Mouse (Mus musculus) hindbrain, embryonic 13.5 days (tissue): ENCODE data around the gene Tcl1b5. TPM values are rescaled to one million over a fixed set of nuclear protein-coding genes. Genes with fewer than 3 reads are reported as not detected.
"Not testable (repeated sequence)": the region's sequence is repeated elsewhere in the genome, so short reads cannot be mapped to it uniquely, and the experiment has no call there.

Experiments used
- ATAC-seq: fragments of 200-750 bp; cut with Nextera tagmentation; 2 replicates; pipeline ENCODE4 v1.8.0; 2017; ENCODE audit warnings: moderate TSS enrichment; ENCODE audit not compliant: low FRiP score
- H3K27ac ChIP-seq: fragments of 300-500 bp; sonication (generic); 2 replicates; pipeline ENCODE4 v1.5.1; 2015; ENCODE audit warnings: inconsistent platforms, mild to moderate bottlenecking, moderate library complexity
- H3K27me3 ChIP-seq: fragments of 300-500 bp; sonication (generic); 2 replicates; pipeline ENCODE4 v1.6.1; 2015; ENCODE audit warnings: mild to moderate bottlenecking, inconsistent platforms
- H3K36me3 ChIP-seq: fragments of 300-500 bp; sonication (generic); 2 replicates; pipeline ENCODE4 v1.6.1; 2015; ENCODE audit warnings: mild to moderate bottlenecking, inconsistent platforms
- H3K4me1 ChIP-seq: fragments of 300-500 bp; sonication (generic); replicated peaks from 2 replicates; pipeline ENCODE4 v1.6.1; 2015; ENCODE audit warnings: inconsistent platforms
- H3K4me2 ChIP-seq: fragments of 300-500 bp; sonication (generic); 2 replicates; pipeline ENCODE4 v1.6.1; 2015; ENCODE audit warnings: inconsistent platforms, mild to moderate bottlenecking, moderate library complexity
- H3K4me3 ChIP-seq: fragments of 300-500 bp; sonication (generic); 2 replicates; pipeline ENCODE4 v1.5.1; 2015; ENCODE audit warnings: mild to moderate bottlenecking, inconsistent platforms
- H3K9ac ChIP-seq: fragments of 300-500 bp; sonication (generic); 2 replicates; pipeline ENCODE4 v1.6.1; 2015; ENCODE audit warnings: mild to moderate bottlenecking, inconsistent platforms
- H3K9me3 ChIP-seq: fragments of 300-500 bp; sonication (generic); 2 replicates; pipeline ENCODE4 v1.6.1; 2016; ENCODE audit warnings: inconsistent platforms
- WGBS: fragments of 180-500 bp; shearing (Covaris S2); methylation state at CpG from one replicate; pipeline ENCODE4 v1.1.7; 2015; 5-methylcytosine and 5-hydroxymethylcytosine counted together
- polyA plus RNA-seq: library from polyadenylated mRNA; unstranded; fragments of >200 nt; fragmentation: Nextera tagmentation; extraction: Ambion mirVana; gene quantifications from 2 replicates; pipeline ENCODE4 v1.2.1, GENCODE M21; 2015

Tcl1b5 gene
- not detected in 2 replicates for polyA plus RNA-seq

DNA sequence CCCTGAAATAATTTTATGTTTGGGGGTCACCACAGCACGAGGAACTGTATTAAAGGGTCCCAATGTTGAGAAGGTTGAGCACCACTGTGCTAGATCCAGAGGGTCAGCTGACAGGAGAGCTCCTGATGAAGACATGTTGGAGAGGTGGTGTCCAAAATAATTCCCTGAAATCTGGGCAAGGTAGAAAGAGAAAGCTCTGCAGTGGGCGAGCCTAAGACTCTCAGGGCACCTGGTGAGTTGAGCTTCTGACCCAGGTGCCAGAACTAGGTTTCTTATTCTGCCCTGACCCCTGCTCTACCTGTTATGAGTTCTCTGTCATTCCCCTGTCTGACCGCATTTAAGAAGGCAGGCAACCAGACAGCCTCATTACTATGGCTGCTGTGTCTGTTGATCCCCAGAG, at the start of gene Tcl1b5:
Tcl1b5 (plus strand) TSS at position 301 of the 400 bp plus-strand sequence.
- H3K4me3 ChIP-seq, H3K27me3 ChIP-seq, H3K27ac ChIP-seq, H3K4me1 ChIP-seq, H3K36me3 ChIP-seq, ATAC-seq, H3K9me3 ChIP-seq, H3K9ac ChIP-seq, H3K4me2 ChIP-seq: not testable (repeated sequence)
- 77% methylated on average over 3 of the region's 3 CpGs for WGBS

DNA sequence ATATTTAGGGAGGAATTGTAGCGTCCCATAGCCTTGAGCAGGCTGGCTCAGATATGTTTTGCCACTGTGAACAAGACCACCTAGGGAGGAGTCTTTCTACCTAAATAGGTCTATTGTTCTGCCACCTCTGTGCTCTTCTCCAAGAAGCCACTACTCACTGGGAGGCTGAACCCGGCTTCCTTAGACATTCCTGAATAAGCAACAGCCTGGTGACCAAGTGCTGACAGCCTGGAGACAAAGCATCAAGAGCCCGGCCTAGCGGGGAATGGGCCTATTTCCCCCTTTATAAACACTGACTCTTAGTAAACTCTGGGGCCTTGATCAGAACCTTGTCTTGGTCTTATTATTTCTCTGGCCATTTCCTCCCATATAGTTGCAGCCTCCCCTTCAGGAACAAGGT, 49.6 kb upstream of the Tcl1b5 start:
- H3K36me3 ChIP-seq: no peaks in the 10 kb centered on the region
- H3K9ac ChIP-seq: no peak overlapping the region
- H3K9me3 ChIP-seq: no peaks in the 10 kb centered on the region
- 23% methylated on average over 4 of the region's 4 CpGs for WGBS
- H3K27ac ChIP-seq: no peak overlapping the region
- H3K27me3 ChIP-seq: no peaks in the 10 kb centered on the region
- no peak overlapping the region for H3K4me2 ChIP-seq
- H3K4me1 ChIP-seq: no peaks in the 10 kb centered on the region
- ATAC-seq: no peak
- H3K4me3 ChIP-seq: no peak overlapping the region

DNA sequence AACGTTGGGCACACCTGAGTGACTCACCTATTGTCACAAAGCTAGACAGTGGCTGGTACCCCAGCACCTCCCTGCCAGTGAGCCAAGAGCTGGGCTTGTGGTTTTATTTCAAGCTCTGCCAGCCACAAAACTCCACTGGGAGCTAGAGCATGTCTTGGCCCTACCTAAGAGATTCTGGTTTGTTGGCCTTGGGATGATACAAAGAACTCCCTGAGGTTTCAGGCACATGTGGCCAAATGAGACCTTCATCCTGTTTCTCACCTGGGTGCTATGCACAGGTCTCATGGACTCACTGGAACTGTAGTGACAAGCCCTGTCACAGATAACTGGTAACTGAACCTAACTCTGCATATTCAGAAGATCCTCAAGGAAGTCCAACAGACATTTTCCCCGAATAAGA, 48.5 kb upstream of the Tcl1b5 start:
- H3K27me3 ChIP-seq: no peaks in the 10 kb centered on the region
- WGBS: 88% methylated on average over 2 of the region's 2 CpGs

DNA sequence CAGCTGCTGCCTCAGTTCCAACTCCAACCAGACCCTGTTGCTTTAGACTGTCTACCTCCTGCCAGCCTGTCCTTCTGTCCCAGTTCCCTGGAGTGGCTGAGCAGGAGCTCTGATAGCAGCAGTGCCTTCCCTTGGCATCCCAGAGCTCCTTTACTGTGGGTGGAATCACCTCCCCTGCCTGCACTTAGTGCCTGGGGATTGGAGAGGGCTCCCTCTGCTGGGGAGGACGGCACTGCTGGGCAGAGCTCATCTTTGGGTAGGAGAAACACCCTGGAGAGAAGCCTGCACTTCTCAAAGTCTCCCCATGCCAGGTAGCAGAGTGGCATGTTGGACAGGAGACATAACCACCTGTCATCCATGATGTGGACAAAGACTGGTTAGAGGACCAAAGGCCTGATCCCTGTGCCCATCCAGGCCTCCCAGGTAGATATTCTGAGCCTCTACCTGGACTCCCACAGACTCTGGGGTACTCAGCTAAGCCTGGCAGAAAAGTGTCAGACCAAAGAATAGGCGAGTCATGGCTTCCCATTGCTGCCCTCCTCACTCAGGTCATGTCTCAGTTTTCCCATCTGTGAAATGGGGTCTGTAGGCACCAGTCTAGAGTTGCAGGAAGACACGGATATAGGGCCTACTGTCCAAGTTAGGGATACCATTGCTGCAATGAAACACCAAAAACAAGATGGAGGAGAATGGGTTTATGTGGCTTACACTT, 46.5 kb upstream of the Tcl1b5 start:
- not testable (repeated sequence) for H3K27ac ChIP-seq, H3K36me3 ChIP-seq, H3K27me3 ChIP-seq, H3K9ac ChIP-seq, ATAC-seq, H3K9me3 ChIP-seq, H3K4me2 ChIP-seq, H3K4me3 ChIP-seq, H3K4me1 ChIP-seq
- WGBS: 72% methylated on average over 3 of the region's 3 CpGs

More for the DNA sequence above, 48.5 kb upstream of the Tcl1b5 start:
- Histone ChIP-seq H3K36me3 (no peaks in the 10 kb centered on the region), H3K4me2 (no peak overlapping the region), H3K27ac (no peak overlapping the region), H3K4me3 (no peak overlapping the region), H3K9ac (no peak overlapping the region), H3K9me3 (no peaks in the 10 kb centered on the region), H3K4me1 (no peaks in the 10 kb centered on the region)
- no peak for ATAC-seq

DNA sequence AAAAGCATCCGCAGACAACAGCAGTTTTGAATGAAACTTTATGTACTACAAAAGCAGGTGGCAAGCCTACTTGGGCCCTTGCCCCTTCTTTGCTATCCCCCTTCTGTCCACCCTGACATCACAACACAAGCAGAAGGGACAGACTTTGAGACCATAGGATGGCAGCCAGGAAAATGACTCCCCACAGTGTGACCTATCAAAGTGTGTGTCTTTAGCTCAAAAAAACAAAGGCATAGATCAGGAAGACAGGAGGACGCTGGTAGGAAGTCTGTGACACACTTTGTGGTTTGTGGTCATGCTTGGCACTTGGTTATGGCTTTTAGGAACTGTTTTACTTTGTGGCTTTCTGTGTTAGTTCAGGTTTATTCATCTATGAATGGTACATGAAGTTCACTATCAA, 42.0 kb upstream of the Tcl1b5 start:
- not testable (repeated sequence) for H3K9ac ChIP-seq, H3K9me3 ChIP-seq, H3K27me3 ChIP-seq, H3K4me1 ChIP-seq, H3K4me2 ChIP-seq, H3K4me3 ChIP-seq, ATAC-seq, H3K36me3 ChIP-seq, H3K27ac ChIP-seq
- 70% methylated on average over 2 of the region's 2 CpGs for WGBS

DNA sequence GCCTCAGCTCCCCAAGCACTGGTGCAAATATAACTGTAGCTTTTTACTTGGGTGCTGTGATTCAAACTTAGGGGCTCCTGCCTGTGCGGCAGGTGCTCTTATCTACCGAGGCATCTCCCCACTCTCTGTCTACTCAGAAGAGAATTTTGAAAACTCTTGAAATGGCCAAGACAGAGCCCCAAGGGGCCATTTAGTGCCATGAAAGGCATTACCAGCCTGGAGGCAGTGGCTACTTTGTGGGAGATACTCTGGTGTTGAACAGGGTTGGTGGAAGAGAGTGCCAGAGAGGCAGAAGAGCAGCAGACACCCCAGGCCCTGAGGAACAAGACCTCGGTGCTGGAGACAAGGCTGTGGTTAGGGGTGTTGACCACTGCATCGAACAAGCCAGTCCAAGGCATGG, 41.3 kb upstream of the Tcl1b5 start:
- H3K9ac ChIP-seq, H3K27ac ChIP-seq, H3K9me3 ChIP-seq, H3K4me3 ChIP-seq, H3K36me3 ChIP-seq, H3K4me2 ChIP-seq, H3K4me1 ChIP-seq, ATAC-seq, H3K27me3 ChIP-seq: not testable (repeated sequence)
- WGBS: 93% methylated on average over 4 of the region's 4 CpGs

DNA sequence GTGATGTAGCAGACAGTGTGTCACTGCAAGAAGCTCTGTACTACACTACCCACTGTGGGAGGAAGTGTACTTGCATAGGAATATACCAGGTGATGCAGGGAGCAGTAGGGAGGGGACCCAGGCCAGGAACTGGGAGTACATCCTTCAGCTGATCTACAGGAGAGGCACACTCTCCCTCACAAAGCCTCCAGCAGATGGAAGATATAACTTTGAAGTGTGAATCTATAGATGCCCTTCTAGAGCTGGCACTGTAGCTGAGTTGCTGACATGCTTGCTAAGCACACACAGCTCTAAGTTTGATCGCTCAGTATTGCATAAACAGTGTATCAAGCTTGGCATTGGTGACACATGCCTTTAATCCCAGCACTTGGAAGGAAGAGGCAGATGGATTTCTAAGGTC, 38.4 kb upstream of the Tcl1b5 start:
- not testable (repeated sequence) for H3K36me3 ChIP-seq, ATAC-seq, H3K4me1 ChIP-seq, H3K4me2 ChIP-seq, H3K27ac ChIP-seq, H3K27me3 ChIP-seq, H3K9me3 ChIP-seq, H3K4me3 ChIP-seq, H3K9ac ChIP-seq
- WGBS: 93% methylated on average over 1 of the region's 1 CpGs

DNA sequence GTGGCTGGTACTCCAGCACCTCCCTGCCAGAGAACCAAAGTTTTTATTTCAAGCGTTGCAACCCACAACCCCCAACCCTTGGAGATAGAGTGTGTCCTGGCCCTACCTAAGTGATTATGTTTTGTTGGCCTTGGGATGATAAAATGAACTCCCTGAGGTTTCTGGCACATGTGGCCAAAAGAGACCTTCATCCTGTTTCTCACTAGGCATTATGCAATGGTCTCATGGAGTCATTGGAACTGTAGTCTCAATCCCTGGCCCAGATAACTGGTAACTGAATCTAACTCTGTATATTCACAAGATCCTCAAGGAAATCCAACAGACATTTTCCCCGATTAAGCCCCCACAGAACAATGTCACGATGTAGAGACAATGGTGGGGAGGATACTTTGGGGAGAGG, 33.0 kb upstream of the Tcl1b5 start:
- Histone ChIP-seq H3K27ac (no peak overlapping the region), H3K27me3 (no peaks in the 10 kb centered on the region), H3K9ac (no peak overlapping the region), H3K4me2 (no peak overlapping the region), H3K9me3 (no peaks in the 10 kb centered on the region), H3K4me3 (no peak overlapping the region), H3K4me1 (no peaks in the 10 kb centered on the region), H3K36me3 (no peaks in the 10 kb centered on the region)
- 93% methylated on average over 3 of the region's 3 CpGs for WGBS
- no peak for ATAC-seq

DNA sequence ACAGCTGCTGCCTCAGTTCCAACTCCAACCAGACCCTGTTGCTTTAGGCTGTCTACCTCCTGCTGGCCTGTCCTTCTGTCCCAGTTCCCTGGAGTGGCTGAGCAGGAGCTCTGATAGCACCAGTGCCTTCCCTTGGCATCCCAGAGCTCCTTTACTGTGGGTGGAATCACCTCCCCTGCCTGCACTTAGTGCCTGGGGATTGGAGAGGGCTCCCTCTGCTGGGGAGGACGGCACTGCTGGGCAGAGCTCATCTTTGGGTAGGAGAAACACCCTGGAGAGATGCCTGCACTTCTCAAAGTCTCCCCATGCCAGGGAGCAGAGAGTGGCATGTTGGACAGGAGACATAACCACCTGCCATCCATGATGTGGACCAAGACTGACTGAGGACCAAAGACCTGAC, 31.2 kb upstream of the Tcl1b5 start:
- H3K27me3 ChIP-seq, ATAC-seq, H3K4me1 ChIP-seq, H3K4me3 ChIP-seq, H3K9ac ChIP-seq, H3K36me3 ChIP-seq, H3K27ac ChIP-seq, H3K4me2 ChIP-seq, H3K9me3 ChIP-seq: not testable (repeated sequence)
- WGBS: 31% methylated on average over 1 of the region's 1 CpGs

DNA sequence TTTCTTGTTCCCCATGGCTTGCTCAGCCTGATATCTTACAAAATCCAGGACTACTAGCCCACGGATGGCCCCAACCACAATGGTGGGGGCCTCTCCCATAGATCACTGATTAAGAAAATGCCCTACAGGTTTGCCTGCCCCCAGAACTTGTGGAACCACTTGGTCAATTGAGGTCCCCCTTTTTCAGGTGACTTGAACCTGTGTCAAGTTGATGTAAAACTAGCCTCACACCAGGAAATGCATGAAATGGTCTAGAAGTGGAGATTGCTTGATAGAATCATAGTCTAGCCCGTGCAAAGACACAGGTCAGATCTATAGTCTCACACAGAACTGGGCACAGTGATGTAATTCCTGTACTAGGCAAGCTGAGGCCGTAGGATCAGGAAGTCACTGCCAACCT, 30.4 kb upstream of the Tcl1b5 start, which contains the start of gene Tcl1b2:
Tcl1b2 (plus strand) TSS at position 301 of the 400 bp plus-strand sequence.
- WGBS: 86% methylated on average over 3 of the region's 3 CpGs
- Histone ChIP-seq H3K36me3 (no peaks in the 10 kb centered on the region), H3K9me3 (no peaks in the 10 kb centered on the region), H3K27me3 (no peaks in the 10 kb centered on the region), H3K9ac (no peak within 1 kb of the TSS), H3K4me3 (no peak within 1 kb of the TSS), H3K27ac (no peak within 1 kb of the TSS), H3K4me2 (no peak within 1 kb of the TSS), H3K4me1 (no peaks in the 10 kb centered on the region)
- no peak for ATAC-seq

DNA sequence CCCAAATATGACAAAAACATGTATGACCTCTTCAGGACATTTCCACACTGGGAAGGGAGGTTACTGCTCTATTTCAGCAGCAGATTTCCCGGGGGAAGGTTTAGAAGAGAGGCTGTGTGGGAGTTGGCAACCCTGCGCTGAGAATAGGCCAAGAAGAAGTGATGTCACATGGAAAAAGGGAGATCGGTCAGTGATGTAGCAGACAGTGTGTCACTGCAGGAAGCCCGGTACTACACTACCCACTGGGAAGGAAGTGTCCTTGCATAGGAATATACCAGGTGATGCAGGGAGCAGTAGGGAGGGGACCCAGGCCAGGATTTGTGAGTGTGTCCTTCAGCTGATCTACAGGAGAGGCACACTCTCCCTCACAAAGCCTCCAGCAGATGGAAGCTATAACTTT, 20.9 kb upstream of the Tcl1b5 start:
- H3K27me3 ChIP-seq, ATAC-seq, H3K4me3 ChIP-seq, H3K9me3 ChIP-seq, H3K27ac ChIP-seq, H3K4me1 ChIP-seq, H3K9ac ChIP-seq, H3K36me3 ChIP-seq, H3K4me2 ChIP-seq: not testable (repeated sequence)
- WGBS: 83% methylated on average over 4 of the region's 4 CpGs

DNA sequence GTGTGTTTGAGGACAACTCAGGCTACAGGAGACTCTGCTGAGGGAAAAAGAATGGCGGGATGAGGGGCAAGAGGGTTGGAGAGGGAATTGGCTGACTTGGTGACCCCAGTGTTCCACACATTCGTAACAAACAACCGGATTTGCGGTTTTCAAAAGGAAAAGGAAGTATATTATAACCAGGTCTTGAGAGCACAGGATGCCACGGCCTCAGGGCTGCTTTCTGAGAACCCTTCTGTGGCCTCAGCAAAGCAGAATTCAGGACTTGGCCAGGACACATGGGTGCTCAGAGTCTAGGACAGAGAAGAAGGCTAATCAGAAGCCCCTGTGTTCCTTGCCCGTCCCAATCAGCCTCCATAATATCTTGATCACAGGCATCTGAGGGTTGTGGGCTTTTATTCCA, 17.3 kb upstream of the Tcl1b5 start:
- Histone ChIP-seq H3K4me1 (no peaks in the 10 kb centered on the region), H3K9me3 (no peaks in the 10 kb centered on the region), H3K9ac (no peak overlapping the region), H3K27me3 (no peaks in the 10 kb centered on the region), H3K36me3 (no peaks in the 10 kb centered on the region), H3K4me3 (no peak overlapping the region), H3K27ac (no peak overlapping the region), H3K4me2 (no peak overlapping the region)
- WGBS: 84% methylated on average over 6 of the region's 6 CpGs
- no peak for ATAC-seq

DNA sequence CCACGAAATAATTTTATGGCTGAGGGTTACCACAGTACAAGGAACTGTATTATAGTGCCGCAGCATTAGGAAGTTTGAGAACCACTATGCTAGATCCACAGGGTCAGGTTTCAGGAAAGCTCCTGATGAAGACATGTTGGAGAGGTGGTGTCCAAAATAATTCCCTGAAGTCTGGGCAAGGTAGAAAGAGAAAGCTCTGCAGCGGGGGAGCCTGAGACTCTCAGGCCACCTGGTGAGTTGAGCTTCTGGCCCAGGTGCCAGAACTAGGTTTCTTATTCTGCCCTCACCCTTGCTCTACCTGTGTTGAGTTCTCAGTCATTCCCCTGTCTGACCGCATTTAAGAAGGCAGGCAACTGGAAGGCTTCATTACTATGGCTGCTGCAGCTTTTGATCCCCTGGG, 16.8 kb upstream of the Tcl1b5 start, which contains the start of gene Tcl1b1:
Tcl1b1 (plus strand) TSS at position 301 of the 400 bp plus-strand sequence.
- no peak within 1 kb of the TSS for H3K4me2 ChIP-seq
- H3K9me3 ChIP-seq: no peaks in the 10 kb centered on the region
- no peak within 1 kb of the TSS for H3K4me3 ChIP-seq
- ATAC-seq: no peak
- 87% methylated on average over 4 of the region's 4 CpGs for WGBS
- no peak within 1 kb of the TSS for H3K27ac ChIP-seq
- H3K9ac ChIP-seq: no peak within 1 kb of the TSS
- no peaks in the 10 kb centered on the region for H3K36me3 ChIP-seq
- no peaks in the 10 kb centered on the region for H3K4me1 ChIP-seq
- H3K27me3 ChIP-seq: no peaks in the 10 kb centered on the region
